Mouse (Mus musculus): ENCODE measurements around the gene Shmt2. TPM values are rescaled to one million over a fixed set of nuclear protein-coding genes. Genes with fewer than 3 reads are reported as not detected.

Shmt2 gene
- polyA plus RNA-seq, 1 experiment from 2014 or later: 143 TPM

GRCm38 (mm10) chr10:127500894-127501893 lies 21.1 kb downstream of the Shmt2 start, which contains the start of gene Stac3:
Gene Stac3 (plus strand): TSS chr10:127501686.
- H3K27ac ChIP-seq: no peak within 1 kb of the TSS
- DNase-seq (ENCODE audit: low spot score): no peak
- peaks cover 54% of the 10 kb centered on the region for H3K36me3 ChIP-seq
- 73% methylated on average over 13 of the region's 13 CpGs for WGBS
- peaks cover 1% of the 10 kb centered on the region for H3K27me3 ChIP-seq (ENCODE audit: low read depth, poor library complexity, severe bottlenecking)
- no peak within 1 kb of the TSS for H3K4me3 ChIP-seq
- H3K4me1 ChIP-seq: no peaks in the 10 kb centered on the region
- H3K9me3 ChIP-seq (replicated peaks): no peaks in the 10 kb centered on the region

DNA sequence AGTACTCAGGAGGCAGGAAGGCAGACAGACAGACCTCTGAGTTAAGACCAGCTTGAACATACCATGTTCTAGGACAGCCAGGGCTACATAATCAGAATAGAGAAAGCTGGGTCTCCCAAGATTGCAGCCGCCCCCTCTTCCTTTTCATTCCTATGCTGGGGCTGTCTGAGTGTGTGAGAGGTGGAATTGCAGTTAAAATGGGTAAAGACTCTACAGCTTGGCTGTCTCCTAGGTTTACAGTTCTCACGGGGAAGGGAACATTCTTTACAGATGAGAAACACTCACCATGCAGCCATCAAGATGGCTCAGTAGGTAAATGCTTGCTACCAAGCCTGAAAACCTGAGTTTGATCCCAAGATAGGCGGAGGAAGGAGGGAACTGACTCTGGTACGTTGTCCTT lies 22.2 kb downstream of the Shmt2 start:
- H3K27me3 ChIP-seq (ENCODE audit: low read depth, poor library complexity, severe bottlenecking): no peaks in the 10 kb centered on the region; the same call in 1 of the 2 replicates
- no peak overlapping the region for H3K27ac ChIP-seq
- 85% methylated on average over 4 of the region's 4 CpGs for whole genome bisulfite sequencing
- no peaks in the 10 kb centered on the region for H3K4me1 ChIP-seq
- H3K36me3 ChIP-seq: peaks cover 65% of the 10 kb centered on the region
- H3K9me3 ChIP-seq (replicated peaks): no peaks in the 10 kb centered on the region
- DNase-seq (ENCODE audit: low spot score): no peak
- H3K4me3 ChIP-seq: no peak overlapping the region

DNA sequence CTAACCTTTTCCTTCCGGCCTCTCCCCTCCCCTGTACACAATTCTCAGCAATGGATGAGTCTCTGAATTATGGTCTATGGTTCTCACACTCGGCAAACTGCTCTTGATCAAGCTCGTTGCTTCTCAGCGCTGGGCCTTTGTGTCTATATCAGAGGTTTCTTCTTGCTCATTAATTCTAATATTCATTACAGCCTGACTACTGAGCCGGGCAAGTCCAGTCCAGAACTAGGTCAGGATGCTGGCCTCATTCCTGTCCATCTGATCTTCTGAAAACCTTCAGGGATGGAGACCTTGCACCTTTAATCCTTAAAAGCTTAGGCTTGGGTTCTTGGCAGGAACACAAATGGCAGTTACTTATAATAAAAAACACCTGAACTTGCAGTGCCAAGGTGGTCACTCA lies 22.7 kb downstream of the Shmt2 start:
- H3K36me3 ChIP-seq: peaks cover 70% of the 10 kb centered on the region
- no peaks in the 10 kb centered on the region; the same call in 1 of the 2 replicates for H3K27me3 ChIP-seq (ENCODE audit: low read depth, poor library complexity, severe bottlenecking)
- H3K4me1 ChIP-seq: no peaks in the 10 kb centered on the region
- DNase-seq (ENCODE audit: low spot score): no peak
- H3K9me3 ChIP-seq (replicated peaks): no peaks in the 10 kb centered on the region
- 89% methylated on average over 5 of the region's 5 CpGs for WGBS
- no peak overlapping the region for H3K27ac ChIP-seq
- no peak overlapping the region for H3K4me3 ChIP-seq

DNA sequence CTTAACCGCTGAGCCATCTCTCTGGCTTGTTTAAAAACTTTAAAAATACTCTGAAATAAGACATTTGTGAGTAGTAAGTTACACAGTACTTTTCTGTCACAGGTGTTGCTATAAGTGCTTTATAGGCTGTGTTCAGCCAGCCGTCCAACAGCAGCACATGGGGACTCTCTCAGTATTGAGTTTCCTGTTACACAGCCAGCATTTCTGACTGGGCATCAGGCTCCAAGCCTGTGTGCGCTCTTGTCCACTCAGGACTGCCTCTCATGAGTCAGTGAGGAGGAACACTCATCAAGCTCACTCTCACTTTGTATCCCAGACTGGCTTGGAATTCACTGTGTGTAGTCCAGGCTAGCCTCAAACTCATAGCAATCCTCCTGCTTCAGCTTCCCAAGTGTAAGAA lies 26.1 kb downstream of the Shmt2 start:
- no peak overlapping the region for H3K4me3 ChIP-seq
- no peak for DNase-seq (ENCODE audit: low spot score)
- peaks cover 93% of the 10 kb centered on the region for H3K36me3 ChIP-seq
- 89% methylated on average over 3 of the region's 3 CpGs for WGBS
- no peaks in the 10 kb centered on the region for H3K4me1 ChIP-seq
- no peak overlapping the region for H3K27ac ChIP-seq
- H3K27me3 ChIP-seq (ENCODE audit: low read depth, poor library complexity, severe bottlenecking): peaks cover 4% of the 10 kb centered on the region; the same call in 1 of the 2 replicates
- no peaks in the 10 kb centered on the region for H3K9me3 ChIP-seq (replicated peaks)

- Histone ChIP-seq H3K4me1 (peaks cover 7% of the 10 kb centered on the region), H3K9me3 (replicated peaks) (no peaks in the 10 kb centered on the region), H3K4me3 (no peak overlapping the region), H3K27me3 (ENCODE audit: low read depth, poor library complexity, severe bottlenecking) (peaks cover 4% of the 10 kb centered on the region; the same call in 1 of the 2 replicates), H3K36me3 (peaks cover 93% of the 10 kb centered on the region), H3K27ac (no peak overlapping the region)
- DNase-seq (ENCODE audit: low spot score): no peak
- 89% methylated on average over 3 of the region's 3 CpGs for WGBS
Measured at GRCm38 (mm10) chr10:127492118-127492517, 30.1 kb downstream of the Shmt2 start.

DNA sequence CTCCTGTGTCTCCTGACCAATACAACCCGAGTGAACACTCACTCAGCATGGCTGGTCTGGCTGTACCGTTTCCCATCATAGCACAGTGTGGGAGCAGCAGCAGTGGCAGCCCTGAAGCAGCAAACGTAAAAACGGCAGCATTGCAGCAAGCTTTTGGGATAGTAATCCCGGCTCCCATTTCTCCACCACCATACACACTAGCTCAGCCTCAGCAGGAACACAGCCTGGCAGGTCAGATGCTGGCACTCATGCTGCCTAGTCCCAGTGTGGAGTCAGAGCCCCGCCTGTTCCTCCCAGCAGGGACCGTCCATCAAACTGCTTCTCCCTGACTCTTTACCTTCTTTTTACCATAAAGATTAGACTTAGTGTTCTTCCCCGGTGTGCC lies 31.1 kb downstream of the Shmt2 start:
- Histone ChIP-seq H3K4me3 (no peak overlapping the region), H3K36me3 (peaks cover 90% of the 10 kb centered on the region)

DNA sequence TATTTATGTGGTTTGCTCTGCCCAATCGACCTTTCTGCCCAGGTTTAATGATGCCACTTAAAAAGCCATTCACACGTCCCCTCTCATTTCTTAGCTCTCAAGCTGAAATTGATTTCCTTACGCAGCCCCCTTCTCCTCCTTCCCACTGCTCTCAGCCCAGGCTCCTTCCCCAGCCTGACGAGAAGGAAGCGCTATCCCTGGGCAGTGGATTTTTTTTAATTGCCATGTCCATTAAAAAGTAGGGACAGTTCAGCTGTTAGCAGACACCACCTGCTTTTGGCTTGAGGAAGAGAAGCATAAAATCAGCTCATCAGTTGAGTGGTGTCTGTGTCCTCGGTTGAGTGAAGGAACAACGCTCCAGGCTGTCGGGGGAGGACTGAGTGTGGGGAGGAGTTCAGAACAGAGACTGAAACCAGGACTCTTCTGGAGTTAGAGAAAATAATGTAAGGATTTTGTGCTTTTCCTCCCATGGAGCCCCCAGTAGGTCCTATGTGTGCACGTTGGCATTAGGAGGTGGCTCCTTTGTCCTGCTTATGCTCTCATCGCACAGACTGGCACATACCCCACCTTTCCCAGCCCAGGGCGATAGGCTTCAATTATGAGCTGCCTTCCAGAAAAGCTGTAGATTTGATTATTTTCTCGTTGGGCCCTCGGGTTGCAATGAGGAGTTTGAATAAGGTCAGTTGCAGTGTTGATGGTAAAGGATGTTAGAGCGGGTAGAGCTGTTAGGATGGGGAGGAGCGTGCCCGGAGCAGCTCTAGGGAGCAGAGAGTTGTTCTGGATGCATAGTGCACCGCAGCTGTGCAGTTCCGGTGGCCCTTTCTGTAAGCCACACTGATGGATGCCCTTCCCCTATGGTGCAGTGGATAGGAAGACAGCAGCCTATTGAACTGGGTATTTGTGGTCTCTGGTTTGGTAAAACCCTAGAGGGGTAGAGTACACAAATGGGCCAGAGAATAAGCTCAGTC lies 31.8 kb downstream of the Shmt2 start:
- H3K9me3 ChIP-seq (replicated peaks): no peaks in the 10 kb centered on the region
- H3K36me3 ChIP-seq: peaks cover 88% of the 10 kb centered on the region
- peaks cover 4% of the 10 kb centered on the region; the same call in 1 of the 2 replicates for H3K27me3 ChIP-seq (ENCODE audit: low read depth, poor library complexity, severe bottlenecking)
- WGBS: 77% methylated on average over 18 of the region's 18 CpGs
- no peak overlapping the region for H3K4me3 ChIP-seq
- H3K4me1 ChIP-seq: peaks cover 7% of the 10 kb centered on the region
- no peak overlapping the region for H3K27ac ChIP-seq
- no peak for DNase-seq (ENCODE audit: low spot score)

More for the DNA sequence above, 31.1 kb downstream of the Shmt2 start:
- Histone ChIP-seq H3K4me1 (peaks cover 7% of the 10 kb centered on the region), H3K27ac (no peak overlapping the region), H3K9me3 (replicated peaks) (no peaks in the 10 kb centered on the region), H3K27me3 (ENCODE audit: low read depth, poor library complexity, severe bottlenecking) (peaks cover 4% of the 10 kb centered on the region; the same call in 1 of the 2 replicates)
- DNase-seq (ENCODE audit: low spot score): no peak
- WGBS: 89% methylated on average over 8 of the region's 8 CpGs

DNA sequence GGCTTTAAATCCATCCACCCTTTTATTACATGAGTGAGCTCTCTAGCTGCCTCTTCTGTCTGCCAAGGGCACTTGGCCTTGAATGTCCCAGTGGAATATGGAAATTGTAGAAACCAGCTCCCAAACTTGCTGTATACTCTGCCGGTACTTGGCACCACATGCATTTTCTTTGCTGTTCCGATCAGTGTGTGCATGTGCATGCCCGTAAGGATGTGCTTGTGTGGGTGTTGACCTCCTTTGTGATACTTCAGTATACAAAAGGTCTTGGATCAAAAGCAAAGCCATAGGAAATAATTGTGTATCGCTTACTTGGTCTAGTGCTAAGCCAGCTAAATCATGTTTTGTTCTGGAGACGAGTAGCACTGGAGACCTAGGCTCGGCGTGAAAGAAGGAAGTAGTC lies 33.4 kb downstream of the Shmt2 start:
- WGBS: 91% methylated on average over 7 of the region's 7 CpGs
- no peak for DNase-seq (ENCODE audit: low spot score)
- Histone ChIP-seq H3K4me1 (peaks cover 7% of the 10 kb centered on the region), H3K9me3 (replicated peaks) (no peaks in the 10 kb centered on the region), H3K36me3 (peaks cover 88% of the 10 kb centered on the region), H3K27me3 (ENCODE audit: low read depth, poor library complexity, severe bottlenecking) (peaks cover 4% of the 10 kb centered on the region; the same call in 1 of the 2 replicates), H3K27ac (no peak overlapping the region), H3K4me3 (no peak overlapping the region)

DNA sequence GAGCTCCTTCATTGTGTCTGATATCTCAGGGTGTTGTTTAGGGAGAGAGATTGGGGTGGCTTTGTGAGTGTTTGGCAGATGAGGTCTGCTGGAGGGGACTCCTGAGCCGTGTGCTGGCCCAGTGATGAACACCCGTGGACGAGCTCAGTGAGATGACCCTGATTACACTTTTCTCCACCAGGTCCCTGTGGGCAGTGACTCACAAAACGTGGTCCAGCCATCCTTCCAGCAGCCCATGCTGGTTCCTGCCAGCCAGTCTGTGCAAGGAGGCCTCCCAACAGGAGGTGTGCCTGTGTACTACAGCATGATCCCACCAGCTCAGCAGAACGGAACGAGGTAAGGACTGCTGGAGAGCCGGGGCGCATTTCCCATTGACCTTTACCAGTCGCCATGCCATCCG lies 37.0 kb downstream of the Shmt2 start:
- WGBS: 94% methylated on average over 10 of the region's 10 CpGs
- peaks cover 79% of the 10 kb centered on the region for H3K36me3 ChIP-seq

GRCm38 (mm10) chr10:127480833-127481813 lies 41.1 kb downstream of the Shmt2 start:
- H3K4me3 ChIP-seq: no peak overlapping the region
- H3K36me3 ChIP-seq: peaks cover 77% of the 10 kb centered on the region
- no peaks in the 10 kb centered on the region for H3K4me1 ChIP-seq
- H3K27me3 ChIP-seq (ENCODE audit: low read depth, poor library complexity, severe bottlenecking): no peaks in the 10 kb centered on the region
- 86% methylated on average over 19 of the region's 19 CpGs for WGBS
- no peak overlapping the region for H3K27ac ChIP-seq
- DNase-seq (ENCODE audit: low spot score): no peak
- no peaks in the 10 kb centered on the region for H3K9me3 ChIP-seq (replicated peaks)

More for the DNA sequence above, 37.0 kb downstream of the Shmt2 start:
- Histone ChIP-seq H3K27me3 (ENCODE audit: low read depth, poor library complexity, severe bottlenecking) (no peaks in the 10 kb centered on the region; the same call in 1 of the 2 replicates), H3K4me1 (peaks cover 3% of the 10 kb centered on the region), H3K27ac (no peak overlapping the region), H3K9me3 (replicated peaks) (no peaks in the 10 kb centered on the region), H3K4me3 (no peak overlapping the region)
- no peak for DNase-seq (ENCODE audit: low spot score)

GRCm38 (mm10) chr10:127479131-127479530 lies 43.1 kb downstream of the Shmt2 start:
- no peaks in the 10 kb centered on the region for H3K4me1 ChIP-seq
- peaks cover 75% of the 10 kb centered on the region for H3K36me3 ChIP-seq
- no peaks in the 10 kb centered on the region for H3K9me3 ChIP-seq (replicated peaks)
- no peaks in the 10 kb centered on the region for H3K27me3 ChIP-seq (ENCODE audit: low read depth, poor library complexity, severe bottlenecking)
- no peak overlapping the region for H3K4me3 ChIP-seq
- no peak overlapping the region for H3K27ac ChIP-seq
- DNase-seq (ENCODE audit: low spot score): no peak
- 94% methylated on average over 4 of the region's 4 CpGs for WGBS
